Mouse (Mus musculus) brain, embryonic 14.5 days (tissue): Measurements from ENCODE around the gene Golga1.

Source experiments
- CTCF ChIP-seq: fragments of 200-500 bp; IDR thresholded peaks from 2 replicates; pipeline ENCODE4 v1.5.1; 2012; ENCODE audit warnings: inconsistent platforms, mild to moderate bottlenecking, moderate library complexity, borderline replicate concordance; ENCODE audit not compliant: insufficient read depth, insufficient read length; ENCODE audit errors: extremely low read depth
- POLR2A ChIP-seq: fragments of 200-500 bp; IDR thresholded peaks from 2 replicates; pipeline ENCODE4 v1.6.1; 2012; ENCODE audit warnings: mild to moderate bottlenecking, inconsistent platforms, borderline replicate concordance; ENCODE audit not compliant: poor library complexity, insufficient read depth, insufficient read length, severe bottlenecking; ENCODE audit errors: extremely low read depth

DNA sequence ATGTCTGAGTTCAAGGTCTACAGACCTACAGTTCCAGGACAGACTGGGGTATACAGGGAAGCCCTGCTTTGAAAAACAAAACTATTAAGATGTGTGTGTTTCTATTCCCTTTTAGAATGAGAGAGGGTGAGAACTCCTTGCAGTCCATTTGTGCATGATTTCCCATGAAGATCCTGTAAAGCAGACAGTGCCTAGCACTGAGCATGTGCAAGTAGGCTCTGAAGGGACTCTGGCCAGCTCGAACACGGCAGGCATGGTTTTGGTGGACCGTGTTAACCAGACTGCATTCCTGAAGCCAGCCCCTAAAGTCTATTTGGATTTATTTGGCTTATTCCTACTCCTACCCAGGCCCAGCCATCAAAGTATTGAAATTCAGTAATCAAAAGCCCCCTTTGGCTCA is 53.4 kb downstream of the Golga1 start:
- no peak for TF ChIP-seq CTCF
- no peak for TF ChIP-seq POLR2A
